Mouse (Mus musculus): ENCODE data around the gene Gm5127. TPM values are rescaled to one million over a fixed set of nuclear protein-coding genes. Genes with fewer than 3 reads are reported as not detected.

Gene Gm5127
- total RNA-seq, 2 experiments from 2014 or later, result not detected

Small RNA genes within 50 kb of the gene (microRNA-seq; reads per million reads assigned to microRNA genes)
- not detected for gene Gm22102

Other genes with a start within 250 kb of the Gm5127 start
- gene Fndc3c1, start 97.8 kb upstream of the Gm5127 start, total RNA-seq (2021), result under 1 TPM; 0.11 to 0.24 TPM
- under 1 TPM; 0.19 to 0.27 TPM for gene Cysltr1, start 20.5 kb downstream of the Gm5127 start, total RNA-seq (2021)

Data from gastrocnemius, adult 18-20 months (tissue).